Mouse (Mus musculus) lung, adult 2 months (tissue): ENCODE results near the gene Gm20458. TPM values are rescaled to one million over a fixed set of nuclear protein-coding genes. Genes with fewer than 3 reads are reported as not detected.
A peak's percentile ranks its signal among the peaks of the same experiment; 100 is the strongest.

Experiments
- DNase-seq: peaks from one replicate; pipeline ENCODE4 v3.0.0; 2022
- H3K4me1 ChIP-seq: fragments of 200-500 bp; 2 replicates; pipeline ENCODE4 v1.6.1; 2011; ENCODE audit warnings: low read length; ENCODE audit not compliant: control insufficient read depth, insufficient read depth
- H3K4me3 ChIP-seq: fragments of 200-500 bp; replicated peaks from 2 replicates; pipeline ENCODE3; 2011; ENCODE audit warnings: low read depth, mild to moderate bottlenecking, control low read depth, low read length; ENCODE audit errors: extremely low read depth
- CTCF ChIP-seq: fragments of 200-500 bp; IDR thresholded peaks from 2 replicates; pipeline ENCODE4 v1.5.1; 2011; ENCODE audit warnings: mild to moderate bottlenecking, low read length, control low read depth; ENCODE audit not compliant: insufficient read depth
- POLR2A ChIP-seq: fragments of 200-500 bp; IDR thresholded peaks from 2 replicates; pipeline ENCODE4 v1.6.1; 2011; ENCODE audit warnings: low read depth, mild to moderate bottlenecking, control low read depth, low read length, borderline replicate concordance; ENCODE audit errors: extremely low read depth
- WGBS: fragments of 180-500 bp; shearing (Covaris S2); methylation state at CpG from one replicate; pipeline ENCODE4 v1.1.7; 2018; 5-methylcytosine and 5-hydroxymethylcytosine counted together
- polyA plus RNA-seq: library from polyadenylated mRNA; depleted of rRNA; stranded (reverse); fragments of >200 nt; gene quantifications from 2 replicates; pipeline ENCODE4 v1.2.3, GENCODE M21; 2012

Gene Gm20458
- polyA plus RNA-seq, 1 experiment: 47.7 TPM

DNA sequence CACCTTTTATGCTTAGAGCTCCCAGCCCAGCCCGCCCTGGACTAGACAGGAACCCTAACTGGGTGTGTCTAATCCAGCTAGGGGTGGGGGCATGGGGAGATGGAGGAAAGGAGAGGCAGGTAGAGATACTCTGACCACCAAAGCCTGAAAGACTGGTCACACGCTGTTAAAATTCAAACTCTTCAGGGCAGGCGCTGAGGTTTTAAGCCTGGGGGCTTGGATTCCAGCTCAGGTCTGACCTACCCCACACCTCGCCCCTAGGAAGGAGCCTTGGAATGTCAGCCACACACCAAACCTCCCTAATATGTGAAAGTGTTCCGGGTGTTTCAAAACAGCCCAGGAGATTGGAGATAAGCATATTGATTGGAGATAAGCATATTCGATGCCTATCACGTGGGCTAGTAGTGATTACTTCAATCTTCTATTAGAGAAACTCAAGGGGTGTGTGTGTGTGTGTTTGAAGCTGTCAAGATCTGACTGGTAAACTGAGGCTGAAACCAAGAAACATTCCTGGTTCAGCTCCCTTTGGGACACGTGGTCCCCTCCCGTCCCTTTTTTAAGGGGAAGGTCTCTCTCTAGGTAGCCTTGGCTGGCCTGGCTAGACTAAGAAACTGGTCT lies 27.4 kb upstream of the Gm20458 start:
- 67% methylated on average over 9 of the region's 9 CpGs for WGBS
- no peak for DNase-seq
- TF ChIP-seq CTCF: no peak
- TF ChIP-seq POLR2A: no peak
- Histone ChIP-seq H3K4me3 (no peak overlapping the region), H3K4me1 (peaks cover 21% of the 10 kb centered on the region)

DNA sequence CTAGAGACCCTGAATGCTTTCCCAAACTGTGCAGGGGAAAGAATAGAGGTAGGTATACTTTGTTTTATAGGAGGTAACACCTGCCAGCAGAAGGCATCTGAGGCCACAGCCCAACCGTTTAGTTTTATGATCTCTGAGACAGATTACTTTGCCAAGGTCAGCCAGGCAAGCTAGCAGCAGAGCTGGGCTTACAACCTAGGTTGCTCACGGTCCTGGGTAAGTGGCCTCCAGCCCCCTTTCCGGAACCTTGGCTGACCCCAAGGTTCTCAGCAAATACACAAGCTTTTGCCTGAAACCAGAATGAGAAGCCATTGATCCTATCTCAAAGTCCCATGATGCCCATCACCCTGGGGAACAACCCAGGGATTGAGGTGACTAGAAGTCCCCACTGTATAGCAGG lies 26.1 kb upstream of the Gm20458 start:
- H3K4me3 ChIP-seq: no peak overlapping the region
- peaks cover 21% of the 10 kb centered on the region for H3K4me1 ChIP-seq
- 59% methylated on average over 3 of the region's 3 CpGs for WGBS
- DNase-seq: no peak
- TF ChIP-seq CTCF (no peak), POLR2A (no peak)

DNA sequence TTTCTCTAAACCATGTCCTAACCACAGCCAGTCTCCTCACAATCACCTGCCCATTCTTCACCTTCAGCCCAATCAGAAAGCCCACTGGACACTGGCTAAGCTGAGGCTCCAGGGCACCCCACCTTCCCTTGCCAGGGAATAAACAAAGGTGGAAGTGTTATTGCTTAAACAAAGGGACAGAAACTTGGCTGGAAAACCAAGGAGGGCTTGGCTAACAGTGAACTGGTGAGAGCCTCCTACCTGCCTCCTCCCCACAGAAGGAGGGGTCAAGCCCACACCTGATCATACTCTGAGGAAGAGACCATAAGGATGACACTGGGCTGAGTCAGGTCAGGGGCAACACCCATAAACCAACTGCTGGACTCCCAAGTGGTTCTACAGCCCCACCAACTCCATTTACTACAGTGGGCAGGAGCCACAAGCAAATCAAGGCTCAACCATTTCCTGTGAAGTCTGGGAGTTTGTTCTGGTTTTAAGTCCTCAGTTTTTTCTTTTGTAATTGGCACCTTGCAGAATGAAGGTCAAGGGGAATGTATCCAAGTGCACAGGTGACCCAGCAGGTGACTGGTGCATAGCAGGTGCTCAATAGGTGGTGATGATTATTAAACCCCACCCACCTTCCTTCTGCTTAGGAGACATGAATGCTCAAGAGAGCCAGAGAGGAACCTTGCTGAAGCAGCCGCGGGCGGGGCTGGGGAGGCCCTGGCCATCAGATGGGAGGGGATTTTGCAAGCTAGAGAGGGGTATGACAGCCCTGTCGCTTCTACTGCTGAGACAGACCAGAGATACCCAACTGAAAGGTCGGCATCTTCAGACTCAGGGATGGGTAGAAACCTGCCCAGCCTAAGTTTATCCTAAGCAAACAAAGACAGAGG lies 25.3 kb upstream of the Gm20458 start:
- Histone ChIP-seq H3K4me3 (no peak overlapping the region), H3K4me1 (peaks cover 21% of the 10 kb centered on the region)
- no peak for TF ChIP-seq POLR2A
- TF ChIP-seq CTCF: no peak
- 34% methylated on average over 5 of the region's 5 CpGs for WGBS
- no peak for DNase-seq

DNA sequence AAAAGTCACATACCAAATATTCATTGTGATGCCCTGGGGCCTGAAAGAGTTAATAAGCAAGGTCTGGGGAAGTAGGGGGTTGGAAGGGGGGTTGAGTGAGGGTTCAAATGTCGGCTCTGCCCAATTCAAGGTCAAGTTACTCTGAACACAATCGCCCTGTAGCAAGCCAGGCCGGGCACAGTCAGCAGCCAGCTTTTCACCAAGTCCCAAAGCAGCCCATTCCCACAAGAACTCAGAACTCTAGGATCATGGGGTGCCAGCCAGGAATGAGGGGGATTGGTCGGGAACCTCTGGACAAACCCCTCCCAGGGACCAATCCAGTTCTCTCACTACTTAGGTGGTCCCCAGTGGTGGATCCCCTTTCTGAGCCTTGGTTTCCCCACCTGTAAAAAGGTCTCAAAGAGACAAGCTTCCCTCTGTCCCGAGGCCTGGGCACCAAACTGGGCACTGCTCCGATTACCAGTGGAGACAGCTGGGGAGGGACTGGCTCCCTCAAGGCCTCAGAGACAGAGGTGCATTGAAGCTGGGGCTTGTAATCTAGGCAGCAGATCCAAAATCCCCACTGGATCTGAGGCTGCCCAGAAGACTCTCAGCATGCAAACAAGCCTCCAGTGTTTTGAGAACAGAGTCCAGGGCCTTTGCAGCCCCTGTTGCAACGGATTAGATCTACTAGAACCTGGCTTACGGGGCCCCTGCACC lies 24.4 kb upstream of the Gm20458 start:
- DNase-seq: no peak

DNA sequence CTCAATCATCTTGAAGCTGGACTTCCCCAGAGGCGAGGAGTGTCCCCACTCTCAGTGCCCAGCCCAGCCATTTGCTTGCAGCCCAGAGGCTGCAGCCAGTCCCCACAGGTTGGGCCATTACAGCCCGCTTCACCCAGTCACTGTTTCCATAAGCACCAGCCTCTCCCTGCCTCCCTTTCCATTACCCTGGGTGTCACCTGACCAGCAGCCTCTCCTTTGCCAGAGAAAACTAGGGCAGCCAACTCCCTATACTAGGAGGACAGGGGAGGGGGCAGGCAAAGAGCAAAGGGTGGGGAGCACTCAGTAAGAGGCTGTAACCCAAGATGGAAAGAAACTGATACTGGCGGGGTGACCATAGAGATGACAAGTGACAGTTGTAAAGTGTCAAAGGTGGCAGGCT lies 23.8 kb upstream of the Gm20458 start:
- Histone ChIP-seq H3K4me3 (no peak overlapping the region), H3K4me1 (peaks cover 16% of the 10 kb centered on the region)
- DNase-seq: no peak
- TF ChIP-seq POLR2A (no peak), CTCF (no peak)
- WGBS: 51% methylated on average over 3 of the region's 3 CpGs

More for the DNA sequence above, 24.4 kb upstream of the Gm20458 start:
- Histone ChIP-seq H3K4me1 (peaks cover 18% of the 10 kb centered on the region), H3K4me3 (no peak overlapping the region)
- TF ChIP-seq POLR2A (no peak), CTCF (no peak)
- 34% methylated on average over 8 of the region's 8 CpGs for WGBS

DNA sequence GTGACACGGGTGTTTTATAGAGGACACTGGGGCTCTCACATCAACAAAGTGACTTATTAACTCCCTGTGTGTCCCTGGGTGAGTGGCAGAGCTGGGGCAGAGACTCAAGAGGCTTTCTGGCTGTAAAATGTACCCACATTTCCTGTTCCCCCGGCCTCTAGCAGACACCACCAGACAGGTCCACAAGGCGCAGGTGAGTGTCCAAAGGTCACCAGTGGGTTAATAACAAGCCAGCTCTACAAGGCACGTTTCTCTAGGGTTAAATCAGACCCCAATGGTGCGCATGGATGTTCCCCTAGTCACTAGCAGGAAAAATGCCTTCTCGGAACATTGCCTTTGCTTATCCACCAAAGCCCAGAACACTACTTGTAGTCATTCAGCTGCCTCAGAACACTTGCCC lies 23.1 kb upstream of the Gm20458 start:
- whole genome bisulfite sequencing: 55% methylated on average over 6 of the region's 6 CpGs

DNA sequence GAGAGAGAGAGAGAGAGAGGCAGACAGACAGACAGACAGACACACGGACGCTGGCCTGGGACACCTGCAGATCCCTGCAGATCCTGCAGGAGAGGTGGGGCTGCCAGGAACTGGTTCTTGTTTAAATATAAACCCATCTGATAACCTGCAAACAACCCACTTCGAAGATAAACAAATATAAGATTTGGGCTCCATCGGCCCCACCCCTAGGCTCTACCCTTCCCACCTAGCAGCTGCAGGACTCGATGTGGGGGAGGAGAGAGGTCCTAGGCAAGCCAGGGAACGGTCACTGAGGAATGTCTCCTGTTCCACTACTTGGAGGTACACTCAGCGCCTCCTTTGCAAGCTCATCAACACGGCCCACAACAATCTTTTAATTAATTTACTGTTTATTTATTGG lies 22.5 kb upstream of the Gm20458 start:
- Histone ChIP-seq H3K4me1 (peaks cover 6% of the 10 kb centered on the region; the same call in 1 of the 2 replicates), H3K4me3 (no peak overlapping the region)
- DNase-seq: no peak
- WGBS: 43% methylated on average over 8 of the region's 8 CpGs
- TF ChIP-seq POLR2A (no peak), CTCF (no peak)

More for the DNA sequence above, 23.1 kb upstream of the Gm20458 start:
- Histone ChIP-seq H3K4me3 (no peak overlapping the region), H3K4me1 (peaks cover 11% of the 10 kb centered on the region)
- DNase-seq: no peak
- TF ChIP-seq CTCF (no peak), POLR2A (no peak)

DNA sequence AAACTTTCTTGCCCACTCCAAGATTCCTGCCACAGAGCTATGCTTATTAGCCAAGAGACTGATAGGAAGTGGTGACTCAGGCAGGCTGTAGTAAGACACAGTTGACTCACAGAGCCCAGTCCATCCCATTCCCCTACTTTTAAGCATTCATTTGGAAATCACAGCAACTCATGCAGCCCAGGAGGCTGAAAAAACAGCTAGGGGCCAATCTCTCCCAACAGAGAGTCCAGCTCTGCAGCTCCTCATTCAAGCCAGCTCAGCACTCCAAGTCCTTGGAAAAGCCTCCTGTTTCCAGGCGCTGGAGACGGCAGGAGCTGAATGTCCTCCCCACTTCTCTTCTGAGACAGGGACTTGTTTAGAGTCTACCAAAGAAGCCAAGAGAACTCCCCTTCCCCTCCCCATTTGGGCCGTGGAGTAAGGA lies 21.8 kb upstream of the Gm20458 start:
- TF ChIP-seq CTCF (no peak), POLR2A (no peak)
- peaks cover 2% of the 10 kb centered on the region; the same call in 1 of the 2 replicates for H3K4me1 ChIP-seq
- H3K4me3 ChIP-seq: no peak overlapping the region
- 40% methylated on average over 3 of the region's 3 CpGs for WGBS
- no peak for DNase-seq

DNA sequence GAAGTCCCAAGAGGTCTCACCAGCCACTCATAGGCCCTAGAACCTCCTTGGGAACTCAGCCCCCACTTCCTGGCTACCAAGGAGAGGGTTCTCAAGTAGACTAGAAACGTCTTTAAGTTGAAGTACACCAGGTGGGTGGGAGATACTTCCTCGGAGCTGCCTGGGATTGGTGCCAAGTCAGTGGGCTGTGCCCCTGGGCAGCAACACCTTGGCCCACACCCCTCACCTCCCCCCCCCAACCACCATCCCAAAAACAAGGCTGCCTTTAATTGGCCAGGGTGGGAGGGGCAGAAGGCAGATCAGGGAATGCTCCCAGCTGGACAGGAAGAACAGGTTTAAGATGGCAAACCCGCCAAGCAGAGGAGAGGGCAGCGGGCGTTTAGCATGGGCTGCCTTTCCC lies 20.5 kb upstream of the Gm20458 start:
- Histone ChIP-seq H3K4me1 (peaks cover 1% of the 10 kb centered on the region; the same call in 1 of the 2 replicates), H3K4me3 (no peak overlapping the region)
- TF ChIP-seq CTCF (no peak), POLR2A (peak; percentile 22; the same call in 1 of the 2 replicates)
- 39% methylated on average over 5 of the region's 5 CpGs for WGBS
- no peak for DNase-seq

DNA sequence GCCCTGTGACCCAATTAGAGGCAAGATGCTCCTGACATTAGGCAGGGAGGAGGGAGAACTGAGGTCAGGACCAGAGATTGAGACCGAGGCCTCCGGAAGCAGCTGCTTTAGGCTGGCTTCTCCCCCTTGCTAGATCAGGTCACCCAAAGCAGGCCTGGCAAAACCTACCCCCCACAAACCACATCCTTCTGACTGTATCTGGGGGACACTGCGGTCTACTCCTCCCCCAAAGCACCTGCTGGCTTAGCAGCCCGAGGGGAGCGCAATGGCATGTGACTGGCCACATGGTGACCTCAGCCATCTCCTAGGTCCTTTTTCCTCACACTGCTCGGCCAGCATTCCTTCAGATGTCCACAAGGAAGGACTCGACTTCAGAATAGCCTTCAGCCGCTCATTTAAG lies 19.6 kb upstream of the Gm20458 start:
- no peak for TF ChIP-seq CTCF
- TF ChIP-seq POLR2A: no peak
- WGBS: 41% methylated on average over 8 of the region's 8 CpGs
- no peaks in the 10 kb centered on the region; the same call in 1 of the 2 replicates for H3K4me1 ChIP-seq
- peak overlapping the region; percentile 68 for H3K4me3 ChIP-seq
- no peak for DNase-seq
